Mouse (Mus musculus) A20 (cell line): Measurements from ENCODE around the gene Afp.
A peak's percentile ranks its signal among the peaks of the same experiment; 100 is the strongest.

Source experiments
- DNase-seq: peaks from one replicate; pipeline ENCODE4 v3.0.0-alpha.2; 2011; ENCODE audit warnings: low read depth, low spot score

The Afp gene

DNA sequence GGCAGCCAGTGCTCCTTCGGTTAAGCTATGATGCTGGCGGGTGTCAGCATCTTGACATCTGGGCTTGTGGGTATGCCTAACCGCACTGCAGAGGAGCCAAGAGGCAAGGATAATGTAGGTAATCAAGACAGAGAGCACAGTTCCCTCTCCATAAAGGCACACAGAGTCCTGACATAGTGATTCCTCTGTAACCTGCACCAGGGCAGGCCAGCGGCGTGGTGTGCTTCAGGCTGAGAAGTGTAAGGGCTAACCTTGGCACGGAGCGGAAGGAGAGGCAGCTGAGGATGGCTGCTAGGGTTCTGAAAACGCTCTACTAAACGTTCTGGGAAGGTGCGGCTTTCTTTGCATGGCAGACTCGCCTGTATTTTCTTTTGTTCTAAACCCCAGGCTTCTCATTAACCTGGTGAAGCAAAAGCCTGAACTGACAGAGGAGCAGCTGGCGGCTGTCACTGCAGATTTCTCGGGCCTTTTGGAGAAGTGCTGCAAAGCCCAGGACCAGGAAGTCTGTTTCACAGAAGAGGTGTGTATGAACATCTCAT lies 16.9 kb downstream of the Afp start:
- DNase-seq, result no peak

DNA sequence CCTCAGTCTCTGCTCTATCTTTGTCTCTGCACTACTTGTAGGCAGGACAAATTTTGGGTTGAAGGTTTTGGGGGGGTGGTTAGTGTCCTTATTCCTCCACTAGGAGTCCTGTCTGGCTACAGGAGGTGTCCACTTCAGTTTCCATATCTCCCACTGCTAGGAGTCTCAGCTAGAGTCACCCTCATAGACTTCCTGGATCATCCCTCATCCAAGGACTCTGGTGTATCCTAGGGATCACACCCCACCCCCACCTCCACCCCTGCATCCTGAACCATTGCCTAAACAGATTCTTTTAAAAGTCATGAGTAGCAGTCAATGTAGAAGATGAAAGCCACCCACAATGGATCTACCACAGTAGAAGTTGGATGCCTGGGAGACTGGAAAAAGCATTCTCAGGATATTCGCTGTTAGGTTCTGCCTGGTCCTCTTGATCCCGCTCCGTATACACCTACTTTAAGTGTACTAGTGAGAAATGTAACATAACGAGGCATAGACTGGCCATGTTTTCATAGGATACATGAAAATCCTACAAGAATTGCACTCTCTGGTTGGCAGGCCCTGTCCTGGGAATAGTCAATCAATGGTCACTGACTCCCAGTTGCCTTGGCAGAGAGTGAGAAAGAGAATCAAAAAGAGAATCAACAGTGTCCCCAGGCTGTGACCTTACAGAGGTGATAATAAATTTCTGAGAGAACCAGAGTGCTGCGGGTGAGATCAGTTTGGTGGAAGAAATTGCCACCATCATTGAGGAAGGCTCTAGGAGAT lies 19.5 kb downstream of the Afp start:
- DNase-seq, result no peak

DNA sequence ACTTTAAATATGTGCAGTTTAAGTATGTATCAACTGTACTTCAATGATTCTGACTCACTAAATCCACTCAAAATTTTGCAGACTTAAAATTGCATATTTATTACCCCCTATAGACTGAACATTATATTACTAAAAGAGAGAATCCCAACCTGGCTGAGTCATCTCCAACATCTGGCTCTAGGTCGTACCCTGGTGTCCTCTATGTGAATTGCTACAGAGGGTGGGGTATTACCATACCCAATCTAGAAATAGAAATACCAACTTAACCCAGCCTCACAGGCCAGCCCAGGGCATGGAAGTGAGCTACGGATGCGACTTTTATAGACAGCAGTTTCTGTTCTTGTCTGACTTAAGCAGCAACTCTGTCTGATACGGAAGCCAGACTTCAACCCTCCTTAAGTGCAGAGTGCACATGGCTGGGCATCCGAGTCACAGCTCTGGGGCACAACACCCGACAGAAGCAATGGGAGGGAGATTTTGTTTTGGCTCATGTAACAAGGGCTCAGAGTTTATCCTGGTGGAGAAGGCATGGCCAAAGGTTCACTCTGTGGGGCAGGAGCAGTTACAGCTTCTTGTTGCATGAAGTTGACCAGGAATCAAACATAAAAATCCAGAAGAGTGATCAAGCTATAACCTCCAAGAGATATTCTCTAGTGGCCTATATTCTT lies 21.9 kb downstream of the Afp start:
- peak; percentile 5 for DNase-seq

DNA sequence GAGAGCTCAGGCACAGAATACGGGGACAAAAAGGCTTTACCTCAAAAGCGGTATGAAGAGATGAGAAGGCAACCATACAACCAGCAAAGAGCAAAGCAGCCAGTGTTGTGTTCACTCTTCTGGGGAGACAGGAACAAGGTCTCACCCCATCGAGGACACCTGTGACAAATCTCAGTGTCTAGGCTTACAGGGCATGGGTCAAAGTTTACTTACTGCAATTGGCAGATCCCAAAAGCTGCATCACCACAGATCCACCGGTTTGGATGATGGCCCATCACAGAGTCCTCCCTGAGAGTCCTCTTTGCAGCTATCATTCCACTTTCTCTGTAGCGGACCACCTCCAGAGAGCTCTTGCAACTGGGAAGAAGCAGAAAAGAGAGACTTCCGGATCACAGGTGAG lies 25.0 kb downstream of the Afp start:
- DNase-seq, result no peak

DNA sequence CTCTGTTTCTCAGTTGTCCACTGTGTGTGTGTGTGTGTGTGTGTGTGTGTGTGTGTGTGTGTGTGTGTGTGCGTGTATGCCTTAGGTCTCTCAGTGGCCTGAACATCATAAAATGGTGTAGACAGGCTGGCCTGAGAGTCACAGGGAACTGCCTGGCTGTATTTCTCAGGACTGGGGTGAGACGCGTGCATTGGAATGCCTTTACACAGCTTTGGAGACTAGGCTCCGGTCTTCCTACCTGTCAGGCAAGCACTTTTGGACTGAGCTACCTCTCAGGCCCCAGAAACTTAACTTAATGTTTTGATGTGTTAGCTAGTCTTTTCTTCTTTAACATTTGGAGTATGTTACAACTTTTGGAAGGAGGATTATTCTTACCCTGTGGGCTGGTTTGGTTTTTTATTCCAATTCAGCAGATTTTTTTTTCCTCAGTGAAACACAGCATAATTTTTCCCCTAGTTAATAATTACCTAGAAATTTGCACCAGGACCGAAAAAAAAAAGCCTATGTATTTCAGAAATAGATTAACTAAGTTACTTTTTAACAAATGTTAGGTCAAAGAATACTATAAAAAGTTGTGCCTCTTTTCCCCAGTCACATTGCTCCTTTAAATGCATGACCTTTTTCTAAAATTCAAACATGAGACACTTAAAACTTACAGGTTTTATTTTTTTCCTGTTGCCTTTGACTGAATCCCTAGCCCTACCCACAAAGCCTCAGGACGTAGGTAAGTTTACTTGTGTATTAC lies 28.0 kb downstream of the Afp start, which contains the start of gene Afm:
Afm (plus strand) TSS at position 577 of the 745 bp plus-strand sequence.
- DNase-seq, result no peak

DNA sequence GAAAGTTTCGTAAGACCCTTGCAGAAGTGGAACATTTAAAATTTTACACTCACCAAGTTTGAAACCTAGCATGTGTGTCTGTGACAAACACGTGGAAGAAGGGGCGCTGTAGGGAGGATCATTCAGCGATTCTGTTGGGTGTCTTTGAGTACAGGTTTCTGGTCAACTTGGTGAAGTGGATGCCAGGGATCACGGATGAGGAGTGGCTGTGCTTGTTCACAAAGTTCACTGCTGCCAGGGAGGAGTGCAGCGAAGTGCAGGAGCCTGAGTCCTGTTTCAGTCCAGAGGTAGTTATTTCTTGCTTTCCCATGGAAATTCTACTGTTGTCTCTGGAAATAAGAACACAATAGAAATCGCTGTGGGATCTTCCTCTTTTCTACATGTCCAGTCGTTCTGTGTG lies 60.7 kb downstream of the Afp start:
- DNase-seq, result no peak

DNA sequence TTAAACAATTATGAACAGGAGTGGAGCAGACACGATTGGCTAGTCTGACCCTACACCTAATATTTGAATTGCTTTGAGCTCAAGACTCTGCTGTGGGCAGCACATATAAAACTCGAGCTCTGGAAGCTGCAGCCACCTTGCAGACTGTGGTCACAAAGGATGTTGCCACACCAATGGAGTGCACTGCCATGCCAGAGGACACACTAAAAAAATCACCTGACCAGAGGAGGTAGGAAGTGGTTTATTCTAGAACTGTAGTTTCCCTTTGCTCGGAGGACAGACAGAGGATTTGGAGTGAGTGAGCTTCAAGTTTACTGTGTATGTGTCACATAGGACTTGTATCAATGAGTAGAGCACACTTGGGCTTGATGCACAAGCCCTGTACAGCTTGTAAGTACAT lies 65.5 kb downstream of the Afp start:
- DNase-seq, result no peak
